Mouse (Mus musculus): ENCODE data around the gene Mybphl.

The Mybphl gene

DNA sequence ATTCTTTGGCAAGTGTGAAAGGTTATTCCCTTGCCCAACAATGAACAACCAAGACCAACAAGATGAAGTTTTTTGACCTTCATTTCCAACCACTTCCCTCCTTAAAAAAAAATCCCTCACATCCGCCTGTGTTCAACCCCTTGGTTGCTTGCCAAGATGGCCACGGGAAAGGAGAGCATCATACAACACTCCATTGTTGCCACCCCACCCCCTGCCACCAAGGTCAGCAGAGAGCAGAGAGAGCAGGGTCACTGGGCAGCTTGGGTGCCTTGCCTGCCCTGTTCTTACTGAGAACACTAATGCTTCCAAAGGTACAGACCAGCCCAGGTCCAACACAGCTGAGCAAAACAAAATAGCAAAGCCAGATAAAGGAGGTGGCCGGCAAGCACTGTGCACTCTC is 7.6 kb downstream of the Mybphl start:
- no peak for DNase-seq (ENCODE audit: low read depth, low spot score)

DNA sequence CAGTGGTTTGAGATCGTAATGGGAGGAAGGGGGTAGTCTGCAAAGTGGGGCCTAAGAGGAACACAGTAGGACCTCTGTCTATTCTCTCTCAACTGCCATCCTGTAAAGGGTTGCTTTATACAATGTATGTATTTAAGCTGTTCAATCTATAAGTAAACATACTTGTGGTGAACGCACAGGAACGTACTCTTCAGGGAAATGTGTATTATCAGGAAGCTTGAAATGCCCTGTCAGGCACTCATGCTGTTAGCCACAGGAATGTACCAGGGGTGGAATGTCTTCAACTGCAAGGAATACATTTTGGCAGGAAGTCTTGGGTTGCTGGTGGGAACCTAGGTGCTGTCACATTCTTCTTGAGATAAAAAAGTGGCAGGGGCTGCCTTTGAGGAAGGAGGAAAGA is 8.0 kb downstream of the Mybphl start:
- DNase-seq (ENCODE audit: low read depth, low spot score) = no peak

DNA sequence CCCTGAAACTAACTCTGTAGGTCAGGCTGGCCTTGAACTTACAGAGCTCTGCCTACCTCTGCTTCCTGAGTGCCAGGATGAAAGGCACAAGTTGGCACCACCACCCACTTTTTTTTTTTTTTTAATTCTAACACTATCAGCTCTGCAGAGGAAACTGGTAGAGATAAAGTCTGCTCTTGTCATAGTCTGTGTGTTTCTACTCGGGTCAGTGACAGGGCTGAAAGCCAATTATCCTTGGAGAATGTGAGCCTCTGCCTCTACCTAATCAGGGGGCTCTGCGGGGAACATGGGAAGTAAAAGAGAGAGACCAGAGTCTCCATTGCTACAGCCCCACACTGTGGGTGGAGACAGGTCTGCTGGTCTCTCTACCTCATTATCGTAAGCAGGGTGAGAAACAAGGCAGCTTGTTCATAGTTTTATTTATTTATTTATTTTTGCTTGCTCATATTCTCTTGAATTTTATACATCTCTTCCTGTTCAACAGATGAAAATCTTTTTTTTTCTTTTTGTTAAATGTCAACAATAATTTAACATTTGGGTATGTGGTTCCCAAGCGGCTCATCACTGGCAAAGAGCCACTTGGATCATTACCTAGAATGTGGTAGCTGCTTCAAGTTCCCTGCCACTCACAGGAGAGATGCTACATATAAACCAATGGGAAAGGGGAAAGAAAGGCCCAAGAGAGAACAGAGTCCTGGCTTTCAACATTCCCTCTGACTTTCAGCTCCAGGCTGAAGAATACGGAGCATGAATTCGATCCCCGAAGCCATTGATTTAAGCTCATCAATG is 14.4 kb downstream of the Mybphl start:
- no peak for DNase-seq (ENCODE audit: low read depth, low spot score)

DNA sequence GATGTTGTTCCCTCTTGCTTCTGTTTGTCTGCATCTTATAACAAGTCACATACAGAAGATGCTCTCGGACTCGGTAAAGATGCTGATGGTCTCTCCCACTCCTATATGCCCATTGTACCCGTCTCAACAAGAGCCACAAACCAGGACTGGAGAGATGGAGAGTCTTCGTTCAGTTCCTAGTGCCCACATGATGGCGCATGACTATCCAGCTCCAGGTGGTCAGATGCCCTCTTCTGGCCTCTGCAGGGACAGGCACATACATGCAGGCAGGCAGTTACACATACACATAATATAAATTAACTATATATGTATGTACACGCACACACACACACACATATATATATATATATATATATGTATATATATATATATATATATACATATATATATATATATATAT is 16.0 kb downstream of the Mybphl start:
- DNase-seq (ENCODE audit: low read depth, low spot score) = no peak

DNA sequence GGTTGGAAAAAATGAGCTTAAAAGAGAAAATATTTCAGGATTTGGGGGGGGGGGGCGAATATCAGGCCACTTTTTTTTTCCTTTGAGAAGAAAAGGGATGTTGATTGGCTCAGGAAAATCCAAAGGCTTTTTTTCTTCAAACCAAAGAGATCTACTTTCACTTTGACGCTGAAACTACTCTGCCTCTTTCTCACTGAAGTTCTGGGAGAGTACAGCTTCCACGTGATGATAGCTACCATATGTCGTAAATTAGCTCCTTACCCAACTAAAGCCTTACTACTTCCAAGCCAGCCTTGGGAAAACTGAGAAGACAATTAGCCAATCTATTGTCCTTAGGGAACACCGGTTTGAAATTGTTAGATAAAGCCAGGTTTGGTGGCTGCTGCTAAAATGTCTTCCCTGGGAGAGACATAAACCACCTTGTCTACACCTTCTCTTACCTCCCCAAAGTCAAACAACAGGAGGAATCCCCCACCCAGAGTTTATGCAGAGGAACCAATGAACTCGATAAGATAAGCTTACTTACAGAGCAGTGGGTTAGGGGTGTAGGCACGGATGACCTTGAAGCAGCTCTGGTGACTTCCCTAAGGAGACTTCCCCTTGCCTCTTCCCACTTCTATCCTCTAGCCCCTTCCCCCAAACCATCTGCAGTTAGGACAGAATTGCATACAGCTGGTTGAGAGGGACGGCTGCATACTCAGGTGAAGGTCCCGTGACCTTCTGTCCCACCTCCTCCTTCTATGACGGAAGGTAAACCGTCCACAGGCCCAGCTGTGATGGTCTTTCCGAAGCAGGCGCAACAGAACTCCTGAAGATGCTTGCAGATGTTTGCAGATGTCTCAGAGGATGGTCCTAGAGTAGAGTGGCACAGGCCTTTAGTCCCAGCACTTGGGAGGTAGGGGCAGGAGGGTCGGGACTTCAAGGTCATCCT is 17.5 kb downstream of the Mybphl start:
- no peak for DNase-seq (ENCODE audit: low read depth, low spot score)

DNA sequence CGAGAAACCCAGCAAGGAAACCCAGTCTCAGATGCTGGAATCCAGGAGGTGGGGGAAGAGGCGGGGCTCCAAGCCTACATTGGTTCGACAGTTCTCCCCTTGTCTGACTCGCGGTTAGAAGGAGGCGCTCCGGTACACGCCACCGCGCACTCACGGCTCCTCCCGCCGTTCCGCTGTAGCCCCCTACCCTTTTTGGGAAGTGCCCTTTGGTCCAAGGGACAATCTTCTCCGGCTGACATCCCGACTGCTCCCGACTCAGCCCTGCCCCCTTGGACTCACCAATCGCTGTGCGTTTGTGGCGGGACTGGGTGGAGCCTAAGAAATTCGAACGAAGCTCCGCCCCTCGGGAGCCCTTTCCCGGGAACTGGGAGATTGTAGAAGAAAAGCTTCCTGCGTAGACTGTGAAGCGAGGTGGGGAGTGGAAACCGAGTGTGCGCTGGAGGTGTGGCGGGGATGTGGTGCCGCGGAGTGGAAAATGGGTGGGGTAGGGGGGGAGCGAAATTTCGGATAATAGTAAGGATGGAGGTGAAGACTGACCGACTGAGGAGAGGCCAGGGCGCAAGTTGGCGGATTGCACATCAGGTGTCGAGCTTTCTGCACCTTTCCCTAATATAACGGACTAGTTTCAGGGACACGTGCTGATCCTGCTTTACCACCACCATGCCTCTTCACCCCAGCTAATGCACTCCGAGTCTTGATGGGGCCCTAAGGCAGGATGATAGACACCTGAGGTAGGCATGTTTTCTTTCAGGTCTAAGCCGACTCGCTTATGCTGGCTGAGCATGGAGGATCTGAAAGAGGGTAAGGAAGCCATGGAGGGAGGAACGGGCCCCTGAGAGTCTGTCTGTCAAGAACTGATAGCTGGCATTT is 19.0 kb downstream of the Mybphl start, which contains the start of gene Psrc1:
Gene Psrc1 (plus strand): TSS at position 355 of the 870 bp plus-strand sequence.
- DNase-seq (ENCODE audit: low read depth, low spot score) = peak; percentile 90

DNA sequence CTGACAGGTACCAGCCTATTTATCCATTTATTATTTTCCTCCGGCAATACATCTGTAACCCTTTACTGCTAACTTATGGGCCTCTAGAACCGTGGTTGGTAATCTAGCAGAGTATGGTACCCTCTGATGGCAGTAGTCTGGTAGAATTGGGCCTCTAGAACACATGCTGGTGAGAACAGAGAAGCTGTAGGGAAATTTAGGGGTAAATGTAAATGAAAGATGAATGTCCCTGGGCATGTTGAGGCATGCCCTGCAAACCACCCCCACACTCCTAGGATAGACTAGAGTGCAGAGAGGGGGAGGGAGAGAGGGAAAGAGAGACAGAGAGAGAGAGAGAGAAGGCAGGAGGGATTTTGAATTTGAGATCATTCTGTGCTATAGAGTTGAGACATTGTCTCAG is 19.7 kb downstream of the Mybphl start:
- DNase-seq (ENCODE audit: low read depth, low spot score) = no peak

DNA sequence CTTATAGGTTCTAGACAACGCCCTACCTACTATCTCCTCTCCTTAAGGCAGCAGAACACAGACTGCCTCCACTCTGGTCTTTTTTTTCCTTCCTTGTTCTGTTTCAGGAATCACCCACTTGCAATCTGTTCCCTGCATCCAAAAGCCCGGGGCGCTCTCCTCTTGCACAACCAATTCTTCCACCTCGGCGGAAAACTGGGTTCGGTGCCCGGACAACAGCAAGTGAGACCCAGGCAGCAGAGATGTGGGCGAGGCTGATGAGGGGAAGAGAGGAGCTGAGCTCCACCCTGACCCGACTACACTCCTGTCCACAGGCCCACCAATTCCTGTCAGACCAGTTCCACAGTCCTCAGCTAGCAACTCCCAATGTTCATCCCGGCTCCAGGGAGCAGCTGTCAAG is 21.5 kb downstream of the Mybphl start:
- DNase-seq (ENCODE audit: low read depth, low spot score) = no peak

DNA sequence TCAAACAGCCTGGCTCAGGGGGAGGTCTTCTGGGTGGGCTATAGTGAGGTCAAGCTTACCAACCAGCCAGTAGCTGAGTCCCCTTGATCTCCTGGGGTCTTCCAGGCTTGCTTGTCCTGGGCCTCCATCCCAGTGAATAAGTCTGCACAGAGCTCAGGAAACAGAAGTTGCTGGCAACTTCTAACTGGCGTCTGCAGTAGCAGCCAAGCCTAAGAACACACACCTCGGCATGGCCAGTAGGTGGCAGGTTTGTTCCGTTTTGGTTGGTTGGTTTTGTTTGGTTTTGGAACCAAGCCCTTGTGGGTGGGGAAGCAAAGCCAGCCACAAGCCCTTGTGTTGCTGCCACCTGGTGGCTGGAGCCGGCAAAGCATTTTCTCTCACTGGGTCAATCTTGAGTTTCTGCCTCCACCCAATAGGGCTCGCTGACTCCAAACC is 24.4 kb downstream of the Mybphl start:
- DNase-seq (ENCODE audit: low read depth, low spot score) = peak; percentile 97

DNA sequence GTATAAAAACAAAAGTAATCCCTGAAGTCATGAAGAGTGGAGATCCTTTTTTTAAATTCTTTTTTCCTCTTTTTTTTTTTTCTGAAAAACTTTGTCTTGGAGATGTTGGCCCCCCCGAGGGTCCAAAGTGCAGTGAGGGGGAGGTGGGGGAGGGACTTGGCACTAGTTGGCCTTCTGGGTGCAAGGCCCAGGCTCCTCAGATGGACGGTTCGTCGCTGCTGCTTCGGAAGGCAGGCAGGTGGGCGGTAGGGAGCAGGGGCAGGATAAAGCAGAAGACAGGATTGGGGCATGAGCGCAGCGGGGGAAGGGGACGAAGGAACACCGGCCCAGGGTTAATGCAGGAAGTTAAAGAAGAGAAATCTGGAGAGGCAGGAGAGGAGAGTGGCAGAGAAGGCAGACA is 27.6 kb downstream of the Mybphl start:
- no peak for DNase-seq (ENCODE audit: low read depth, low spot score)

DNA sequence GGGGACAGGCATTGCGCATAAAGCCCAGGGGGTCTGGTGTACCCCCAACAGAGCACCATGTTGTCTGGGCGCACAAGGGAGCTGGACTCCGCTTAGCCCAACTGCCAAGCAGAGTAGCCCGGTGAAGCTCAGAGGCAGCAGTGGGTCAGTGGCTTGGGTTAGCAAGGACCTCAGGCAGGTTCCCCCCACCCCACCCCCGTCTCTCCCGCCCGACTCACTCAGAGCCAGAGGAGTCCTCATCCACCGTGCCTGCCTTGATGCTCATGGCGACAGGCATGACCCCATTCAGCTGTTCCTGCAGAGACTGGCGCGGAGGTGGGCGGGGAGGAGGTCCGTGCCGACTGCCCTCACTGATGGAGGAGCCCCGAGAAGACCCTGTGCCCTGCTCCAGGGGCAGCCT is 28.1 kb downstream of the Mybphl start:
- DNase-seq (ENCODE audit: low read depth, low spot score) = no peak

DNA sequence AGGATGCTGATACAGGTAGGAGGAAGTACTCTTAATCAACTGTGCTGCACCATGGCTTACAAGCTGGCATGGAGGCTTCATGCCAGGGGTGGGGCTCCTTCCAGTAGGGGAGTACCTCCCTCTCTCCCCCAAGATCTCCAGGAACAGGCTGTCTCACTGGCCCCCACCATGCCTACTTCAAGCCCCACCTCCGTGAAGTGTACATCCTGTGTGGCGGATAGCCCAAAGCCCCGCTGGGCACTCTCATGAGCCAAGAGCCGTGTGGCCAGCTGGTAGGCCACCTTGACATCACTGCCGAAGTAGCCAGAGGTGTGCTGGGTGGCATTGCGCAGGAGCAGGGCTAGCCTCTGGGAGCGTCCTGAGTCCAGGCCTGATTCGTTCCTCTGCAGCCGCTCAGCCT is 33.6 kb downstream of the Mybphl start:
- no peak for DNase-seq (ENCODE audit: low read depth, low spot score)

DNA sequence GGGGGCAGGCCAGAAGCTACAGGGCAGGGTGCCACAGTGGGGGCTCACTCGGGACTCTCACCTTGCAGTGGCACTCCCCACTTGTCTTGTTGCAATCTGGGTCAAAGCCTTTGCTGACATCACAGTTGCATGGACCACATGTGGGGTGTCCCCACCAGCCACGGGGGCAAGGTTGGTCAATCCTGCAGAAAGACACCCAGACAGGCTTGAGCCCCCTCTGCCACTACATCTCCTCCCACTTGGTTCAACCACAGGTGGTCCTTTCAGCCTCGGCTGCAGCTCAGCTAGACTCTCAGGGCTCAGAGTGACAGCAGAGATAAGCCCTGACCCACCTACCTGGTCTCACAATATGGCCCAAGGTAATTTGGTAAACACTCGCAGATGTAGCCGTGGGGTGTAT is 35.7 kb downstream of the Mybphl start:
- DNase-seq (ENCODE audit: low read depth, low spot score) = no peak

DNA sequence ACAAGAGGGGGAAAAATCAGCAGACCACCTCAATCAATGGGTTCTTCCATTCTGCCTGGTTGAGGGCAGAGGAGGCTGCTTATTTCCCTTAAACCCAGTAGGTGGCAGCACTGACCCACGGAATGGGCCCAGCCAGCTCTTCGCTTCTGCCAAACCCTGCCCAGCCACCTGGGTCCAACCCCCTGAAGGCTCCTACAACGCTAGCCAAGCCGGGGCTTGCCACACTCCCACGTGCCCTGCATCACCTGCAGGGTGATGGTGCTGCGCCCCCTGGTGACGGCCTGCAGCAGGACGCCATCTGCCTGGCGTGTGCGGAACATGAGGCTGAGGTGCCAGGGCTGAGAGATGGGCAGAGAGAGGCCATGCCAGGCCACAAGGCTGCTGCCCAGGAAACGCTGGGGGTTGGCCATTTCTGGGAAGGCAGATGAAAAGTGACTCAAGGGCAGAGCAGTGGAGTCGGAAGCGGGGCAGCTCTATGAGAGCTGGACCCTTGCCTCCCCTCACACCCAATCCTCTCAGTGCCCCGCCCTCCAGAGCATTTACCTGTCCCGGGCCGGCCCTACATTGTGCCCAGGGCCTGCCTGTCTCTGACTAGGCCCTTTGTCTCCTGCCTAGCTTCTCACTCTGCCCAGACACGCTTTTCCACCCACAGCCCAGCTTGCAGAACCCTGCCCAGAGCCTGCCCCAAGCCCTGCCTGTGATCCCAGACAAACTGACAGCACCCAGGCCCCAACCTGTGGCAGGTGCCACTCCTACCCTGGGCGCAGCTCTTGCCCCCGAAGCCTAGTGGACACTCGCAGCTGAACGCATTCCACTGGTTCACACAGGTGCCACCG is 37.2 kb downstream of the Mybphl start:
- DNase-seq (ENCODE audit: low read depth, low spot score) = peak; percentile 94

DNA sequence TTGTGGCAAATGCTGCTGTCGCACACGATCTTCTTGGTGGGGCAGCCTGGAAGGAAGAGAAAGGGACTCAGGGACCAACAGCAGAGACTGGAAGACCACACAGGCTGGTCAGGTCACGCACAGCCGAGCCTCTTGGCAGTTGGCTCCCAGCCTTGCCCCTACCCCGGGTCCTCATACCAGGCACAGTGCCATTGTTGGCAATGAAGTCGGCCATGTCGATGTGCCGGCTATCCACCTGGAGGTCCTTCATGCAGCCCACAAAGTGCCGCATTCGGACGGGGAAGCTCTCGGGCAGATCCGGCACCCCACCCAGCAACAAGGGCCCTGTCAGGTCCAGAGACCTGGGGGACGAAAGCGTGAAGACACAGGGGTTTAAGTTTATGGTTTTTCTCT is 37.8 kb downstream of the Mybphl start:
- DNase-seq (ENCODE audit: low read depth, low spot score) = no peak

DNA sequence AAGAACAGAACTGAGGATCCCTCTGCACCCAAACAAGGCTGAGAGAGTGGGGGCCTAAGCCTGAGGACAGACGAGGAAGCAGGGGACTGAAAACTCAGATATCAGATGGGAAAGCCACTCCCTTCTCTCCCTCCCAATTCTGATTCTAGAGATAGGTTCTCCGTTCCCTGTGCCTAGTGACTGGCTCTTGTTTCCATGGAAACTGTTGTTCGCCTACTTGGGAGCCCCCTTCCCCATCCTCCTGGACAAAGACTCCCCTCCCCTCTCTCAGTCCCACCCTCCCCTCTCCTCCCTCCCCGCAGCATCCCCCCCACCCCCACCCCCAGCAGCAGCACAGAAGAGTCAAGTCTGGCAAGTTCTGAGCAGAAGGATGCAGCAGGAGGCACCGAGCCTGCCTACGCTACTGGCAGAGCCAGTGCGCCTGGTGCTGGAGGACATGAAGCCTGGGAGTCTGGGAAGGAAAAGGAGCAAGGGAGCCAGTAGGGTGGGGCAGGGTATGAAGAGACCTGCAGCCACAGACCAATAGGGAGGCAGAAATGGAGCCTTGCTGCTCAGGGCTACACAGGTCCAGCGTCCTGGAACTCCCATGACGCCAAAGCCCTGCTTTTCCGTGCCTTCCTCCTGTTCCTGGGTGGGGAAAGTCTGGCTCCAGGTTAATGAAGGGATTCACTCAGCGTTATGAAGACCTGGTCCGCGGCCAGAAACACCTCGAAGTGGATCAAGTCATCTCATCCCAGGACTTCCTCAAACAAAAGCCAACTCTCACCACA is 41.0 kb downstream of the Mybphl start:
- no peak for DNase-seq (ENCODE audit: low read depth, low spot score)

DNA sequence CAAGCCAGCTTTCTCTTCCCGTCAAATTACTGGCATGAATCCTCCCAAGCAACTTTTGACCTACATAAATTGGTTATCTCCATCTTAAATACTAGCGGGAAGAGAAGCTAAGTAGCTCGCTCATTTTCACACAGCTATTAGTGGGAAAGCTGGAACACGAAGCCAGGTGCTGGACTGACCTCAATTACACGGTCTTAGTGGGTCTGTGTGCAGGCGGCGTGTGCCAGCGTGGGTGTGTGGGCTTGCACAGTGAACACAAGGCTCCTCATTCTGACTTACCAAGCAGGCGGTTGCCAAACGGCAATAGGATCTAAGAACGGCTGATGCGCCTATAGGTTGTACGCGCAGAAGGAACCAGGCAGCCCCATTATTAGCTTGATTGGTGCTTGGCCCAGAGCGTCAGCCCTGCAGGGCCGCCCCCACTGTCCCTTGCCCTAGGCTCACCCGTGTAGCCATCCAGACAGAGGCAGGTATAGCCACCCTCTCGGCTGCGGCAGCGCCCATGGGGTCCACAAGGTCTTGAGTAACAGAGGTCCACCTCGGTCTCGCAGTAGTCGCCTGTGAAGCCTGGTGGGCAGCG is 41.7 kb downstream of the Mybphl start:
- DNase-seq (ENCODE audit: low read depth, low spot score) = no peak

DNA sequence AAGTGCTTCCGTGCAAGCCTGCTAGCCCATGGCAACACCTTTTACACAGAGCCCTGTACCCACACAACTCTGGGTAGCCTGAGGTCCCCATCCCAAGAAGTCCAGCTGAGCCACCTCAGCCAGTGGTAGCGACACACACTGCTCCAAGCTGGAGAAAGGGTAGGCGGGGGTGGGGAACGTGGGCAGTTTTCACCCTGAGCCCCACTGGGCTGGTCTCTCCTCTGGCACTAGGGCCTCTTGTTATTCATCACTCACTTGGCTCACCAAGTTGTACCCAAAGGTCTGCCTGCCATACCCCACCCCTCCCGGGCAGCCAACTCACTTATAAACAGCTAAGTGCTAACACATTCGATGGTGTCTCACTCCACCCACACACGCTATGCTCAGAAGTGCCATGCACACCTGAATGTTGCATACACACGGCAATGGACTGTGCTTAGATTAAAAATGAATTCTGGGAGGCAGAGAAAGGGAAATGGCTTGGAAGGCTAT is 43.9 kb downstream of the Mybphl start:
- DNase-seq (ENCODE audit: low read depth, low spot score) = no peak

DNA sequence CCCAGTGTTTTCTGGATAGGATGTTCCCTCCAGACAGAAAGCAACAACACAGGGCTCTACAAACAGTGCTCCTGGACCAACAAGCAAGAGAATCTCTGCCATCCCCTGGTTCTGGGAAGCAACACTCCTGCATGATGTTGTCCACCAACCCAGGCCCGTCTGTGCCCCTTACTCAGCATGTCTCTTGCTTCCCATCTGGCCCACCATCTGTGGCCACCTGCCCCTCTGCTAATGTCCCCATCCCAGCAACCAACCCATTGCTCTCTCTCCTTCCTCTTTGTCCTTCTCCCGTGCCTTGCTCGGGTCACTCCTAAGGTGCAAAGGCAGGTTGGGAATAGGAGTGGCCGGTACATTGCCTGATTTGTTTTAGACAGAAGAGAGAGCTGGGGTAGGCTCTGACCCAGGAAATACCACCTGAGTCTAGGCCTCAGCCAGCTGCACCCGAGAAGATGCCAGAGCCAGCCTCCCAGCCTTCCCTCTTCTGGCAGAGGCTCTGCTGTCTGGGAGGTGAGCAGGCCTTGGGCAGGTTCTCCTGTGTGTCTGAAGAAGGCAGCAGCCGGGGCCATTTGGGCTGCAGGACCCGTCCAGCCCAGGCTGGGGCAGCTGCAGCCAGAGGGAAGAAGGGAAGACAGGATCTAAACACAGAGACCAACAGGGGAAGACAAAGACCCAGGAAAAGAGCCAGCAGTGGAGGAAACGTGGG is 45.1 kb downstream of the Mybphl start:
- DNase-seq (ENCODE audit: low read depth, low spot score) = no peak

Measured in mesoderm, embryonic 11.5 days (tissue).